Mouse (Mus musculus) liver, postnatal 0 days (tissue): Measurements from ENCODE around the gene Ugt1a7c.

Experiments
- CTCF ChIP-seq: sonication (generic); IDR thresholded peaks from 2 replicates; pipeline ENCODE4 v1.5.1; 2016; ENCODE audit warnings: antibody characterized with exemption, low read depth
- EP300 ChIP-seq: IDR thresholded peaks from 2 replicates; pipeline ENCODE4 v1.6.1; 2016; ENCODE audit warnings: antibody characterized with exemption, low read depth, mild to moderate bottlenecking

- TF ChIP-seq EP300 (no peak), CTCF (no peak)
These were observed 122.7 kb downstream of the Ugt1a7c start for GRCm38 (mm10) chr1:88217576-88217975.
